Mouse (Mus musculus) megakaryocyte, adult 5-6 weeks (primary cell): ENCODE data around the gene Pop5. TPM values are rescaled to one million over a fixed set of nuclear protein-coding genes. Genes with fewer than 3 reads are reported as not detected.

Source experiments
- ATAC-seq: 2 replicates; pipeline ENCODE4 v1.8.0; 2016; ENCODE audit warnings: mild to moderate bottlenecking, inconsistent platforms; ENCODE audit not compliant: poor library complexity, severe bottlenecking
- total RNA-seq, 2 experiments: library from RNA; stranded (forward) in 1 of 2; stranded (reverse) in 1 of 2; fragments of 153-499, 151-499 nt in 1 of 2; fragments of 221-1000, 200-1000 nt in 1 of 2; gene quantifications; 2 replicates each; pipeline versions ENCODE4 v1.2.3 to v1.2.4; 2015 to 2017

Pop5 gene
- total RNA-seq, 2 experiments from 2014 or later = 61.7 to 81.2 TPM

DNA sequence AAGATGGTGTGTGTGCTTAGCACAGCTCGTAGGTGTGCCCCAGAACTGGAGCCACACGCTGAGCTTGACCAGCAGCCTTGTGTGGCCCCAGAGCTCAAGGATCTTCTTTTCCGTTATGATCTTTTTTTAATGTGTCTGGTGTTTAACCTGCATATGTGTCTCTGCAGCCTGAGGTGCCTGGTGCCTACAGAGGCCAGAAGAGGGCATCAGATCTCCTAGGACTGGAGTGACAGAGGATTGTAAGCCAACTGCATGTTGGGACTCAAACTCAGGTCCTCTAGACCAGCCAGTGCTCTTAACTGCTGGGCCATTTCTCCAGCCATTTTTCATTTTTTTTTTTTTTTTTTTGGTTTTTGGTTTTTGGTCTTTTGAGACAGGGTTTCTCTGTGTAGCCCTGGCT is 49.1 kb downstream of the Pop5 start:
- no peak for ATAC-seq

- no peak for ATAC-seq
Measured at GRCm38 (mm10) chr5:115294173-115294572, 58.5 kb downstream of the Pop5 start.

Other genes starting within 250 kb of the Pop5 start
- gene Sppl3, start 224.7 kb upstream of the Pop5 start, total RNA-seq (2015) = 33.1 and 33.6 TPM in 2 replicates
- 22.8 and 24.6 TPM in 2 replicates for gene Sppl3, start 224.7 kb upstream of the Pop5 start, total RNA-seq (2017)
- gene Gm10401, start 137.5 kb upstream of the Pop5 start, total RNA-seq (2015) = not detected in 2 replicates
- not detected in 2 replicates for gene Gm10401, start 137.5 kb upstream of the Pop5 start, total RNA-seq (2017)
- gene Acads, start 116.5 kb upstream of the Pop5 start, total RNA-seq (2015) = 13.5 and 15.2 TPM in 2 replicates
- gene Acads, start 116.5 kb upstream of the Pop5 start, total RNA-seq (2017) = 13.0 and 17.4 TPM in 2 replicates
- gene Unc119b, start 100.9 kb upstream of the Pop5 start, total RNA-seq (2015) = 12.5 and 14.0 TPM in 2 replicates
- 13.3 and 19.9 TPM in 2 replicates for gene Unc119b, start 100.9 kb upstream of the Pop5 start, total RNA-seq (2017)
- gene Mlec, start 77.7 kb upstream of the Pop5 start, total RNA-seq (2015) = 76.4 and 97.7 TPM in 2 replicates
- 117 and 118 TPM in 2 replicates for gene Mlec, start 77.7 kb upstream of the Pop5 start, total RNA-seq (2017)
- not detected in 2 replicates for gene Cabp1, start 41.5 kb upstream of the Pop5 start, total RNA-seq (2015)
- gene Cabp1, start 41.5 kb upstream of the Pop5 start, total RNA-seq (2017) = not detected in 2 replicates
- 50.9 and 55.4 TPM in 2 replicates for gene Rnf10, start 37.1 kb downstream of the Pop5 start, total RNA-seq (2015)
- 55.9 and 78.3 TPM in 2 replicates for gene Rnf10, start 37.1 kb downstream of the Pop5 start, total RNA-seq (2017)
- 8.7 and 10.9 TPM in 2 replicates for gene Coq5, start 43.8 kb downstream of the Pop5 start, total RNA-seq (2015)
- gene Coq5, start 43.8 kb downstream of the Pop5 start, total RNA-seq (2017) = 27.3 and 27.8 TPM in 2 replicates
- gene Dynll1, start 65.2 kb downstream of the Pop5 start, total RNA-seq (2015) = 646 and 659 TPM in 2 replicates
- 318 and 344 TPM in 2 replicates for gene Dynll1, start 65.2 kb downstream of the Pop5 start, total RNA-seq (2017)
- 79.1 and 98.4 TPM in 2 replicates for gene Srsf9, start 91.3 kb downstream of the Pop5 start, total RNA-seq (2015)
- 126 and 130 TPM in 2 replicates for gene Srsf9, start 91.3 kb downstream of the Pop5 start, total RNA-seq (2017)
- gene Gatc, start 105.3 kb downstream of the Pop5 start, total RNA-seq (2015) = 66.3 and 69.0 TPM in 2 replicates
- 15.1 and 16.8 TPM in 2 replicates for gene Gatc, start 105.3 kb downstream of the Pop5 start, total RNA-seq (2017)
- gene Triap1, start 105.4 kb downstream of the Pop5 start, total RNA-seq (2015) = 41.0 and 52.0 TPM in 2 replicates
- 15.9 and 18.8 TPM in 2 replicates for gene Triap1, start 105.4 kb downstream of the Pop5 start, total RNA-seq (2017)
- 321 and 340 TPM in 2 replicates for gene Cox6a1, start 113.1 kb downstream of the Pop5 start, total RNA-seq (2015)
- gene Cox6a1, start 113.1 kb downstream of the Pop5 start, total RNA-seq (2017) = 78.5 and 107 TPM in 2 replicates
- not detected in 2 replicates for gene Msi1, start 193.8 kb downstream of the Pop5 start, total RNA-seq (2015)
- not detected in 2 replicates for gene Msi1, start 193.8 kb downstream of the Pop5 start, total RNA-seq (2017)
- not detected in 2 replicates for gene Pla2g1b, start 230.4 kb downstream of the Pop5 start, total RNA-seq (2015)
- gene Pla2g1b, start 230.4 kb downstream of the Pop5 start, total RNA-seq (2017) = not detected in 2 replicates
- 3.6 and 5.4 TPM in 2 replicates for gene Sirt4, start 248.9 kb downstream of the Pop5 start, total RNA-seq (2015)
- gene Sirt4, start 248.9 kb downstream of the Pop5 start, total RNA-seq (2017) = 2.0 and 3.3 TPM in 2 replicates